Mouse (Mus musculus) adipocyte (in vitro differentiated cells): ENCODE data around the gene Pml.

ENCODE experiments used
- DNase-seq: peaks from one replicate; pipeline ENCODE4 v3.0.0-alpha.2; 2016; ENCODE audit warnings: low spot score

Gene Pml

GRCm38 (mm10) chr9:58249592-58250192, at the start of gene Pml:
TSS of gene Pml (minus strand) at chr9:58249786.
- DNase-seq = peak; percentile 76

DNA sequence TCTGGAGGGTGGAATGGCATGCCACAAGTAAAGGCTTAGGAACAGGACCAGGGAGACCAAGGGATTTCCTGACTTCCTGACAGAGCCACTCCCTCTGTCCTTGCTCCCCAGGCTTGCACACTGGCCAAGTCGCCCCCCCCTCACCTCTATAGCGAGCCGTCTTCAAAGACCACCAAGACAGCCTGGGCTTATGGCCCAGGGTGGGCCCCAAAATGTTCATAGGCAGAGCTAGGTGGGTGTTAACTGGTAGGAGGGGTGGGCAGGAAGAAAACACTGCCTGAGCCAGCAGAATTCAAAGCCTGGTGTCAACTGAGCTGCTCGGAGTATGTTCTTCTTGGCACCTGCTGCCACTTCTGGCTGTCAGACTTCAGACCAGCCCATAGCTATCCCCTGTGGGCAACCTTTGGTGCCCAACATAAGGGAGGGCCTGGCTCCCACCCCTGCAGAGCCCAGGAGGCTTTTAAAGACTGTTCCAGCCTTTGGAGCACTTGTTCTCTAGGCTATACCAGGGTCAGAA, 48.4 kb upstream of the Pml start:
- DNase-seq = no peak

- no peak for DNase-seq
Observed at GRCm38 (mm10) chr9:58297065-58297464, 47.5 kb upstream of the Pml start.

DNA sequence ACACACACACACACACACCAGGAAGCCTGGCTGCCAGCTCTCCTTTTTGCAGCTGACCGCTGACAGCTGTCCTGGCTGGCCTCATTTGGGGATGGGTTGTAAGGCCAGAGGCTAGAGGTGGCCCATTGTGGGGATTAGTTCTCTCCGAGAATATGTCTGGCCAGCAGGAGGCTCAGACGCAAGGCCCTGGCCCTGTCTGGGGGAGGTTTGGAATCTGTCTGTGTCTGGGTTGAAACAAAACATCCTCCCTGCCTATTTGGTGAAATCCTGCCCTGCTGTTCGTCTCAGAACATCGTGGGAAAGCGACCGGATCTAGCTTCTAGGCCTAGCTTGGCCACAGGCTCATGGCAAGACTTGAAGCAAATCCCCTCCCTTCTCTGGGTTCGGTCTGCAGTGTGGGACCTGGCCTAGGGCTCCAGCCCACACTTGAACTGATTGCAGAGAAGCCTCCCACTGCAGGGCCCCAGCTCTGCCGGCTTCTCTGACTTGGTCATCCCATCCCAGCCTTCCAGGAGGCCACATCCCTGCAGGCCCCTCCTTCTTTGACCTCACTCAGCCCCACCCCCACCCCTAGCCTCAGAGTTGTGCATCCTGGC, 46.3 kb upstream of the Pml start:
- DNase-seq = peak; percentile 60

DNA sequence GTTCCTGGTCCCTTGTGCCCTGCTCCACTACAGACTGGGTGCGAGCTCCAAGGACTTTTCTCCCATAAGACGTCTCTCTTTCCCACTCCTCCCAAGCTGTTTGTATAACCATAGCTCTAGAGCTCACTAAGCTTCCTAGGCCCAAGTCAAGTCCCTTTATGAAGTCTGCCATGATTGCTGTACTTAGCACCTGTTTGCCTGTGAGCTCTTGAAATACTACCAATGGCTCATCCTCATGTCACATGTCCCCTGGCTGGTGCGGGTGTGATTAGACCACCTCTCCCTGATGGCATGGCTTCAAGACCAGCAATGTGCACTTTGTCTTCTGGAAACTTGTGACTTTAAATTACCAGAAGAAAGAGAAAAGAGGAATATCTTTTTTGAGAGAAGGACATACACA, 45.8 kb upstream of the Pml start:
- no peak for DNase-seq

DNA sequence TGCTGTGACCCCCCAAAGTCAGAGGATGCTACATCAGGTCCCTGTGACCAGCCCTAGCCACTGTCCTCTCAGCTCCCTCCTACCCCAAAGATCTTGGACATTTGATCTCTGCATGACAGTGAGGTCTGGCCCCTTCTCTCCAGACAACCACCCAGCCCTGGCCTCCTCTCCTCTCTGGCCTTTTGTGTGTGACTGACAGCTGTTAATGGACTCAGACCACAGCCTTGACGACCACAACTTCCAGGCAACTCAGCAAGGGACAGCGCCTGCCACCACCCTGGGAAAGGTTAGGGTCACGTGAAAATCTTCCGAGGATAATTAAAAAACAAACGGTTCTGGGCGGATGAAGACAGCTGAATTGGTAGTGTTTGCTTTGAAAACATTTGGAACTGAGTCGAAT, 44.9 kb upstream of the Pml start:
- no peak for DNase-seq

GRCm38 (mm10) chr9:58289901-58290300, 40.3 kb upstream of the Pml start:
- DNase-seq = no peak

DNA sequence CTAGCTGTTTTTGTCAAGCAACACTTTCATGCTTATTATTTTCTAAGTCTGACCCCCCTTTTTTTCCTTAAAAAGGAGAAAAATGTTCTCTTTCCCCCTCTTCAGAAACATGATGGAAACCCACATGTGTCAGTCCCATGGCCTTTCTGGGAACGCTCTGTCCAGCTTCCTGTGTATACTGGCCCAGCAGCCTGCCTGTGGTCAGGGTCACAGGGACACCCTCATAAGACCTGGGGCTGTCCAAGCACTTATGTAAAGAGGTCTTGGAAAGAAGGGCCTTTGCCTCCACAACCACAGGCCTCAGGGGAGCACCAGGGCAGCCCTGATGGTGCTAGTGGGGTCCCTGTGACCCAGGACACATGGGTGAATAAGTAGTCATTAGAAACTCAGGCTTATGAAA, 39.5 kb upstream of the Pml start:
- DNase-seq = no peak

- DNase-seq = no peak
Observed at GRCm38 (mm10) chr9:58283431-58283830, 33.8 kb upstream of the Pml start.

GRCm38 (mm10) chr9:58281597-58281996, 32.0 kb upstream of the Pml start:
- peak; percentile 53 for DNase-seq

DNA sequence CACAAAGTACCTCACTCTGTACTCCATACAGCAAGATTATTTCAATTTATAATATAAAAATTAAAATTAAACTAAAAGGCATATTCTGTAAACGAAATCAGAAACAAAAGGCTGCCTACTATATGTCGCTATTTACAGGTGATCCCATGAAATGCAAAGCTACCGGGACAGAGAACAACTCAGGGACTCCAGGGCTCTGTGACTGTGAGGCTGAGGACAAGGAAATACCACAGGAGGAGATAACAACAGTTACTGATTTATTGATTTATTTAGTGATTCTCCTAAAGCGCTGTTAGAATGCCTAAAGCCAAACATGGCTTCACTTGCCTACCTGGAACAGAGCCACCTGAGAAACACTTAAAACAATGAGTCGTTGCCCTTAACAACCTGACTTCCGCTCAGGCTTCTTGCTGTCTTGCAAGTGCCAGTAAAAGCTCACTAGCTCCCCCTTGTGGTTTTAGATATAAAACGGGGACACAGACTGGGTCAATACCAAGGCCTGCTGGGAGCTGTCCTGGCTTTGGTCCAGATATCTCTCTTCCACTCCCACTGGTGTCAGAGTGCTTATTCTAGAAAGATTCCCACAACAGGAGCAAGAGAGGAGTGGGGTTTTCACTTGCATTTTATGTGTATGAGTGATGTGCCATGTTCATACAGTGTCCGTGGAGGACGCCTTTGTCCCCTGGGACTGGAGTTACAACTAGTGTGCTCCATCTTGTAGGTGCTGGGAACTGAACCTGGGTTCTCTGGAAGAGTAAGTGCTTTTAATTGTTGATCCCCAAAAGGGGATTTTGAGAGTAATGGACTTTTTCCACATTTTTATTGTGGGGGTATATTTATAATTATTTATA, 30.9 kb upstream of the Pml start:
- peak; percentile 97 for DNase-seq

DNA sequence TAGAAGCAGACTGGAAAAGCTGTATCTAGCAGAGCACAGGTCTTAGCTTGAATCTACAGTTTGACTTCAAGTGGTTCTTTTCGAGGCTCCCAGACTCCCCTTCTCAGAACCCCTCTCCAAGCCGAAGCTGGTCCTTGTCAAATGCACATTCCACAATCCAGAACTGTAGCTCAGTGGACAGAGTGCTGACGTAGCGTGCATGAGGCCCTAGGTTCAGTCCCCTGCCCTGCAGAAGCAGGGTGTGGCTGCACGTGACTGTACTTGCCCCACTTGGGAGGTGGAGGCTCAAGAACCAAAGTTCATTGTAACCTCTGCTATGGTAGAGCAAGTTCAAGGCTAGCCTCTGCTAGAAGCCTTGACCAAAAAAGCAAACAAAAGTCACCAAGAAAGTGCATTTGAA, 30.2 kb upstream of the Pml start:
- DNase-seq = no peak

- no peak for DNase-seq
Observed at GRCm38 (mm10) chr9:58278821-58279723, 29.5 kb upstream of the Pml start.

GRCm38 (mm10) chr9:58278313-58278712, 28.7 kb upstream of the Pml start:
- DNase-seq = no peak

DNA sequence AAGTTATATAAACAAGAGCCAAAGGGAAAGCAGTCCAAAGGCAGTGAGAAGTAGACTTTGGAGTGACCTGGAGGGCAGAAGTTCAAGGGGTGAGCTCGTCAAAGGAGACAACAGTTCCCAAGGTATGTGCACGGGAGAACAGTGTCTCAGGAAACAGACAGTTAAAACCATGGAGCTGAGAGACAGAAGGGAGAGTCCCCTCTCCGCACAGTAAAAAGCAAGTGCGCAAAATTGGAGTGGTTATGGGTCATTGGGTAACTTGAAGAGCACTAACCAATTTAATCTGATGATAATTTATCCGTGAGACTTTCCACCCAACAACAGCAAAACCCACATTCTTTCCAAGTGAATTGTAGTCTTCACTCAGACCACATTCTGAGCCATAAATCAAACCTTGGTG, 26.8 kb upstream of the Pml start:
- peak; percentile 45 for DNase-seq

GRCm38 (mm10) chr9:58275797-58276196, 26.2 kb upstream of the Pml start:
- DNase-seq = peak; percentile 58

GRCm38 (mm10) chr9:58275115-58275774, 25.7 kb upstream of the Pml start:
- peak; percentile 89 for DNase-seq

DNA sequence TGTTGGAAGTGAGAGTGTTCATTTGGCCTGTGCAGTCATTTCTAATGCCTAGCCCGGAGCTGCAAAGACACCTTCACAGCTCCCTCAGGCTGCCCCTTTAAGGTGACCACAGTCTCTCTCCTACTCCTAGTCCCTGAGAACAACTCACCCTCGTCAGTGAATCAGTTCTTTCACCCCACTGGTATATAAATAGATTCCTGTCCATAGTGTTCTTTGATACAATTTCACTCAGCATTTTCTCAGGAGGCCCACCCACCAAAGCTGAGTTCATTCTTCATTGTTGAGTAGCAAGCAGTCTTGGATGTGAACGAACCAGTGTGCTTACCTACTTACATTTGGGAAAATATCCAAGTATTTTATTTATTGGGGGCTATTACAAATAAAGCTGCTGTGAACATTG, 25.0 kb upstream of the Pml start:
- peak; percentile 15 for DNase-seq

DNA sequence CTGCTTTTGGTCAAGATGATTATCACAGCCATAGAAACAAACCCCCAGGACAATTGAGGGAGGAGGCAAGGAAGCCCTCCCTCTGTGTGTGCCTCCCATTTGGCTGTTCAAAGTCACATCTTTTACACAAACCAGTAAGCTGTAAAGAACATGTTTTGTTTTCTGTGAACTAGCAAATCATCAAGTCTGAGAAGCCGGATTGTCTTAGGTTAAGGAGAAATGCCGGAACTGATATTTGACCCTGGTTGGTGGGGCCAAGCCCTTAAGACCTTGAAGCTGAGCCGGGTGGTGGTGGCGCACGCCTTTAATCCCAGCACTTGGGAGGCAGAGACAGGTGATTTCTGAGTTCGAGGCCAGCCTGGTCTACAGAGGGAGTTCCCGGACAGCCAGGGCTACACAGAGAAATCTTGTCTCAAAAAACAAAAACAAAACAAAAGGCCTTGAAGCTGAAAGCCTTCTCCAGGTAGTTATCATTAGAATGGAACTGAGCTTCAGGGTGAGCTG, 24.6 kb upstream of the Pml start:
- DNase-seq = no peak

- no peak for DNase-seq
Observed at GRCm38 (mm10) chr9:58272855-58273254, 23.3 kb upstream of the Pml start.

GRCm38 (mm10) chr9:58272068-58272541, 22.5 kb upstream of the Pml start:
- peak; percentile 81 for DNase-seq
